Mouse (Mus musculus) hindbrain, embryonic 11.5 days (tissue): ENCODE results near the gene Zfp871. TPM values are rescaled to one million over a fixed set of nuclear protein-coding genes. Genes with fewer than 3 reads are reported as not detected.
A peak's percentile ranks its signal among the peaks of the same experiment; 100 is the strongest.

Source experiments
- ATAC-seq: fragments of 200-750 bp; cut with Nextera tagmentation; 2 replicates; pipeline ENCODE4 v1.8.0; 2017; ENCODE audit warnings: mild to moderate bottlenecking, moderate TSS enrichment, moderate library complexity; ENCODE audit not compliant: low FRiP score
- DNase-seq: peaks from one replicate; pipeline ENCODE4 v3.0.0-alpha.2; 2015; ENCODE audit warnings: low spot score
- H3K27ac ChIP-seq: fragments of 300-500 bp; sonication (generic); 2 replicates; pipeline ENCODE4 v1.5.1; 2014; ENCODE audit warnings: mild to moderate bottlenecking, low read depth, low read length
- H3K27me3 ChIP-seq: fragments of 300-500 bp; sonication (generic); 2 replicates; pipeline ENCODE4 v1.6.1; 2014; ENCODE audit warnings: mild to moderate bottlenecking, low read length, moderate library complexity, mixed read lengths; ENCODE audit not compliant: control insufficient read depth, insufficient read depth
- H3K36me3 ChIP-seq: fragments of 300-500 bp; sonication (generic); 2 replicates; pipeline ENCODE4 v1.6.1; 2014; ENCODE audit warnings: mild to moderate bottlenecking, low read length, moderate library complexity, mixed read lengths; ENCODE audit not compliant: control insufficient read depth, insufficient read depth
- H3K4me1 ChIP-seq: fragments of 300-500 bp; sonication (generic); replicated peaks from 2 replicates; pipeline ENCODE4 v1.6.1; 2014; ENCODE audit warnings: low read length, mixed read lengths; ENCODE audit not compliant: control insufficient read depth, insufficient read depth
- H3K4me2 ChIP-seq: fragments of 300-500 bp; sonication (generic); replicated peaks from 2 replicates; pipeline ENCODE4 v1.6.1; 2014; ENCODE audit warnings: mild to moderate bottlenecking, low read depth, low read length
- H3K4me3 ChIP-seq: fragments of 300-500 bp; sonication (generic); 2 replicates; pipeline ENCODE4 v1.5.1; 2014; ENCODE audit warnings: low read depth, low read length
- H3K9ac ChIP-seq: fragments of 300-500 bp; sonication (generic); 2 replicates; pipeline ENCODE4 v1.6.1; 2014; ENCODE audit warnings: low read depth, low read length
- H3K9me3 ChIP-seq: fragments of 300-500 bp; sonication (generic); 2 replicates; pipeline ENCODE4 v1.6.1; 2016; ENCODE audit warnings: low read length; ENCODE audit not compliant: control insufficient read depth
- WGBS: fragments of 180-500 bp; shearing (Covaris S2); extraction: QIAGEN DNeasy Blood & Tissue Kit; methylation state at CpG from one replicate; pipeline ENCODE4 v1.1.7; 2014; 5-methylcytosine and 5-hydroxymethylcytosine counted together
- polyA plus RNA-seq: library from polyadenylated mRNA; unstranded; fragments of >200 nt; fragmentation: Nextera tagmentation; extraction: Ambion mirVana; gene quantifications from 2 replicates; pipeline ENCODE4 v1.2.1, GENCODE M21; 2014

The Zfp871 gene
- 38.3 and 56.8 TPM in 2 replicates for polyA plus RNA-seq

DNA sequence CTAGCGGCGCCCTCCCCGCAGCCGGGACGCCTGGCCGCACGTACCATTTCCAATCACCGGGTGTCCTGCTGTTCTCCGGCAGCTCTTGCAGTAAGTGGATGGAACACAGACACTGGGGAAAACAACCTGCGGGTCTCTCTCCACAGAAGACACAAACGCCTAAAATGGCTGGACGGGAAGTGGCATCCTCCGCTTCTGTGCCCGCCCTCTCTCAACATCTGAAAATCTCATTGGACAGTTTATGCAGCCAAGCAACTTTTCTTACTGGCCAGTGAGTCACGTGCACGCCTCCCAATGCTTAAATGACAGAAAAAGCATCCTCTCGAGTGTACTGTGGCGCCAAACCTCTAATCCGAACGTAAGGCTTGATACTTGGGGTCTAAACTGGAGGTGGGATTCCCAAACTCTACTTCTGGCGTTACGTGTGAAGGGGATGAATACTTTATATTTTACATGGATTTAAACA is at the start of gene Zfp871:
Gene Zfp871 (minus strand): TSS at position 194 of the 466 bp plus-strand sequence.
- H3K27ac ChIP-seq, result peak within 1 kb of the TSS; percentile 88
- peak within 1 kb of the TSS; percentile 94 for H3K9ac ChIP-seq
- DNase-seq (peak; percentile 86), ATAC-seq (peak; percentile 96)
- peak within 1 kb of the TSS; percentile 87 for H3K4me3 ChIP-seq
- no peaks in the 10 kb centered on the region for H3K9me3 ChIP-seq
- H3K4me1 ChIP-seq, result peaks cover 5% of the 10 kb centered on the region
- peaks cover 3% of the 10 kb centered on the region; the same call in 1 of the 2 replicates for H3K36me3 ChIP-seq
- WGBS, result under 1% methylated on average over 22 of the region's 22 CpGs
- peak within 1 kb of the TSS; percentile 57 for H3K4me2 ChIP-seq
- H3K27me3 ChIP-seq, result no peaks in the 10 kb centered on the region

DNA sequence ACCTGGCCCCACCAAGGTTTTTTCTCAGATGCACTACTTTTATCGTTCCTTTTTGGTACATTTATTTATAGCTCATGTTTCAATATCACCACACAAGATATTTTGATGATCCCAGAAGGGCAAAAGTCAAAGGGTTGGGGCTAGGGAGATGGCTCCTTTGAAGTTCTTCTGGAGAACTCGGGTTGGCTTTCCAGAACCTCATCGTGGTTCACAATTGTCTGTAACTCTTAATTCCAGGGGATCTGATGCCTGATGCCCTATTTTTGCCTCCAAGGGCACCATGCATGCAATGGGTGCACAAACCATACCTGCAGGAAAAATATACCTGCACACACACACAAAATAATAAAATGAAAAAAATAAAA is 42.3 kb upstream of the Zfp871 start:
- Histone ChIP-seq H3K36me3 (no peaks in the 10 kb centered on the region), H3K27ac (no peak overlapping the region), H3K4me3 (peak overlapping the region; percentile 84), H3K4me1 (no peaks in the 10 kb centered on the region; the same call in 1 of the 2 replicates), H3K9me3 (no peaks in the 10 kb centered on the region), H3K27me3 (no peaks in the 10 kb centered on the region), H3K4me2 (peak overlapping the region; percentile 35), H3K9ac (peak overlapping the region; percentile 94; the same call in 1 of the 2 replicates)
- WGBS, result 35% methylated on average over 3 of the region's 3 CpGs
- ATAC-seq (peak; percentile 7; the same call in 1 of the 2 replicates), DNase-seq (no peak)

DNA sequence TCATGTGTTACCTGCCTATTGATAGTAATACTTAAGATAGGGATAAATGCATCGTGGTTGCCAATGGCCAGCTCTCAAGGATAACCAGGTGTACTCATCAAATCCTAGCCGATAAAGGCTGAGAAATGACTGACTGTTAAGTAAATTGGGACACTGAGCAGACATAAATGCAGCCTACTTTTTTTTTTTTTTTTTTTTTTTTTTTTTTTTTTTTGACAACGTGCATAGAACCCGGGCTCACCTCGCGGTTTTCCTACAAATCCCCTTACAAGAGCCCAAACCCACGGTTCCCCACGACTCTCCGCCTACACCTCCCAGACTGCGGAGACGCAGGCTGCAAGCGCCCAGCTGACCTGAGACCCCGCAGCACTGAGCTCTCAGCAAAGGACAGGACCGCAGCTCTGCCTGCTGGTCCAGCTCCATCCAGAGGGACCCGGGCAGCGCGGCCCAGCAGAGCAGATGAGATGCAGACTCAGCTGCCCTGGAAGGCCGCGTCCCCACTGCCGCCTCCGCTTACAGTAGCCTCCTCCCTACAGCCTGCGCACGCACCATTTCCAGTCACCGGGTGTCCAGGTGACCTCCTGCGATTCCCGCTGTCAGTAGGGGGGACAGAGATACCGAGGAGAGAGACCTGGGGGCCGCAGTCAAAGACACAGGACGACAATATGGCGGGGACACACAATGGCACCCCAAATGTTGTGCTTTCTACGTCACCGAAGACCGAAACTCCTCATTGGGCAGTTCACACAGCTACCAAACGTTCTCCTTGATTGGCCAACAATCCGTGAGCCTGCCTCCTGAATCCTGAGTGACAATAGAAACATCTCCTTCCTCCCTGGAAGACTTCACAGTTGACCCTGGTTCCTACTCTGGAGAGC is 41.7 kb upstream of the Zfp871 start, which contains the start of gene Zfp799:
Gene Zfp799 (minus strand): TSS at position 722 of the 878 bp plus-strand sequence.
- ATAC-seq (peak; percentile 98), DNase-seq (peak; percentile 86)
- Histone ChIP-seq H3K4me2 (peak within 1 kb of the TSS; percentile 67), H3K9me3 (no peaks in the 10 kb centered on the region), H3K36me3 (no peaks in the 10 kb centered on the region), H3K4me3 (peak within 1 kb of the TSS; percentile 84), H3K4me1 (no peaks in the 10 kb centered on the region; the same call in 1 of the 2 replicates), H3K9ac (peak within 1 kb of the TSS; percentile 94), H3K27ac (peak within 1 kb of the TSS; percentile 79), H3K27me3 (no peaks in the 10 kb centered on the region)
- 2% methylated on average over 35 of the region's 35 CpGs for WGBS

DNA sequence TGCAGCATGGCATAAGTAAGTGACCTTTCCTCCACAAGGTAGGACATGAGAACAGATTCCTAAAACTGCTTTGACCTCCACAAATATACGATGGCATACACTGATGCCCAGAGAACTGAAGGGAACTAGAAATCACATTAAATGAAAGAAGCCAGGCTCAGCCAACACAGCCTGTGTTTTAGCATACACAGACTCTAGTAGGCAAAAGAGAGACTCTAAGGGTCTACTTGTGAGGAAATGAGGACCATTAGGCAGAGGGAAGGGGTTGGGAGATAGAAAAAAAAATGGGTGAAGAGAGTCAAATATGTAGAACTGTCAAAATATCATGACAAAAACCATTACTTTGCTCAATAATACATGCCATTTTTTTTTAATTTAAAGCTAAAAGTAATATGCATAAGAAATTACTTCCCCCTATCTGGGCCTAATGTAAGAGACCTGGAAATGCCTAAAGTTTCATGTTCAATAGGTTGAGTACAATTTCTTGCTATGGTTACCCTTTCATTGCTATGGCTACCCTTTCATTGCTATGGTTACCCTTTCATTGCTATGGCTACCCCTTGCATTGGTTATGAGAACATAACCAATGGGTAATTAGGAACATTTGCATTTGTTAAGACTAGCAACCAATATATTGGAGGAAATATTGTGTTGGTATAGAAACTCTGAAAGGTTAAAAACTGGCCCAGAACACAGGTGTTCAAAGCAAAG is 28.1 kb upstream of the Zfp871 start:
- peaks cover 9% of the 10 kb centered on the region; the same call in 1 of the 2 replicates for H3K36me3 ChIP-seq

DNA sequence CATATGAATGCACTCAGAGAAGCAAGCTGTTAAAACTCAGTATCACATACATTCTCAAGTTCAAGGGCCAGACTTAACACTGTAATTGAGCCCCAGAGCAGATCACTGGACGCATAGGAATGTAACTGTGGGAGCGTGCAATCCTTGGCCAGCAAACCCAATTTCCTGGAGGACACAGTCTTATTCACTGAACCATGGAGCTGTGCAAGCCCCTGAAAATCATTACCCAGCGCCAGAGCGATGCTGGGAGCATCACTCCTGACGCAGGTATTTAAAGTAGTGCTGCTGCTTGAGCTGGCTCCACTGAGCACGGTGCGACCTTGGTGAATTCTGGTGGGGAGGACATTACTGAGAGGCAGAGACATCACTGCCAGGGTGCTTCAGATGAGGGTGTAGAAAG is 26.0 kb upstream of the Zfp871 start:
- H3K36me3 ChIP-seq, result no peaks in the 10 kb centered on the region
- no peak overlapping the region for H3K27ac ChIP-seq
- no peaks in the 10 kb centered on the region for H3K27me3 ChIP-seq
- no peak overlapping the region for H3K4me3 ChIP-seq
- H3K4me1 ChIP-seq, result no peaks in the 10 kb centered on the region
- no peak for ATAC-seq
- H3K9ac ChIP-seq, result no peak overlapping the region
- DNase-seq, result no peak
- WGBS, result 85% methylated on average over 7 of the region's 7 CpGs
- no peak overlapping the region for H3K4me2 ChIP-seq
- H3K9me3 ChIP-seq, result no peaks in the 10 kb centered on the region

More for the DNA sequence above, 28.1 kb upstream of the Zfp871 start:
- no peak overlapping the region for H3K9ac ChIP-seq
- no peaks in the 10 kb centered on the region for H3K4me1 ChIP-seq
- peak; percentile 74 for DNase-seq
- H3K27me3 ChIP-seq, result no peaks in the 10 kb centered on the region
- H3K4me2 ChIP-seq, result no peak overlapping the region
- no peak overlapping the region for H3K4me3 ChIP-seq
- 0 out of 2 replicates have a peak, but pooled peaks have one; percentile 65 for ATAC-seq
- H3K27ac ChIP-seq, result no peak overlapping the region
- H3K9me3 ChIP-seq, result no peaks in the 10 kb centered on the region
- 85% methylated on average over 1 of the region's 1 CpGs for WGBS

DNA sequence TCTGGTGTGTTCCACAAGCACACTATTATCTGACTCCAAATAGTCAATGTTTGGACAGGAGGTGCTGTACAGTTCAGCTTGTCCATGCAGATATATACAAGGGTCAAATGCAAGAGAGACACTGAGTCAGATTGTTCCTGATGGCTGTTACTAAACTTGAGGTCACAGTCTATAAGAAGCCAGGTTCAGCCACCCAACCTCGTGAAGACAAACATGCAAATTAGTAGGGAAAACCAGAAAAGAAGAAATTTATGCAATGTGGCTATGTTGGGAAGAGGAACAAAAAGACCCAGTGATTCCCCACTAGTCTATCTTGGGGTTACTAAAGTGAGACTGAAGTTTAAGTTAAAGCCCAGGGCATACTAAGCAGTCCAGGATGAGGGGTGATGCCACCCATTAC is 22.6 kb upstream of the Zfp871 start:
- Histone ChIP-seq H3K27me3 (no peaks in the 10 kb centered on the region), H3K4me3 (no peak overlapping the region), H3K9ac (no peak overlapping the region), H3K36me3 (no peaks in the 10 kb centered on the region), H3K4me2 (no peak overlapping the region), H3K4me1 (peaks cover 5% of the 10 kb centered on the region), H3K9me3 (no peaks in the 10 kb centered on the region), H3K27ac (peak overlapping the region; percentile 90)
- WGBS, result 18% methylated on average over 1 of the region's 1 CpGs
- no peak for DNase-seq
- ATAC-seq, result no peak

DNA sequence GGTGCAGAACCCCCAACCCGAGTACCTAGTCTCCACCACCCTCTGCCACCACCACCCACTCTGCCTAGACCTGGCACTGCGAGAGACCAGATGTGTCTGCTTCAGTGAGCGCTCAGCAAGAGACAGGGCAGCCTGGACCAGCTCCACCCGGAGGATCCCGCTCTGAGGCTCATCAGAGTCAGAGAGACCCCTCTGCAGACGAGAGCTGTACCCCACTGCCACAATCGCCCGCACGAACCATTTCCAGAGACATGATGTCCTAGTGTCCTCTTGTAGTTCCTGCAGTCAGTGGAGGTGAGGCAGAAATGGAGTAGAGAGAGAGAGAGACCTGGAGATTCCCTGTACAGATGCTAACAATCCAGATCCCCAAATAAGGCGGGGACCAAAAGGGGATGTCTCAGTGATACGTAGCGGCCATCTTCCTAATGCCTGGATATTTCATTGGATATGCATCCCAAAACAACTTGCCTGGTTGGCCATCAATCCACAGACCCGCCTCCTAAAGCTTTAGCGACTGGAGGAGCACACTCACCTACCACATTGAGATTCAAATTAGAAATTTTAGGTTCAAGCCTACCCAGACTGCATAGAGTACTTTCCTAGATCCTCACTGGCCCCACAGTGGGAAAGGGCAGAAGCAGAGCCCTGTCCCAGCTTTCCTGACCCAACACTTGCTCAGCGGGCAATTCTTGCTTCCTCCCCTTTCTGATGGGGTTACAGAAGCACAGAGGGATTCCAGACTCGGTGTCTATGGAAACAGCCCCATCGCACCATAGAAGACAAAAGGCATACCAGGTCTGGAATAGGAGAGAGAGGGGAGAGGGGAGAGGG is 21.7 kb upstream of the Zfp871 start, which contains the start of gene Zfp811:
Gene Zfp811 (minus strand): TSS at position 388 of the 831 bp plus-strand sequence.
- ATAC-seq, result peak; percentile 90
- WGBS, result under 1% methylated on average over 17 of the region's 17 CpGs
- H3K27me3 ChIP-seq, result no peaks in the 10 kb centered on the region

DNA sequence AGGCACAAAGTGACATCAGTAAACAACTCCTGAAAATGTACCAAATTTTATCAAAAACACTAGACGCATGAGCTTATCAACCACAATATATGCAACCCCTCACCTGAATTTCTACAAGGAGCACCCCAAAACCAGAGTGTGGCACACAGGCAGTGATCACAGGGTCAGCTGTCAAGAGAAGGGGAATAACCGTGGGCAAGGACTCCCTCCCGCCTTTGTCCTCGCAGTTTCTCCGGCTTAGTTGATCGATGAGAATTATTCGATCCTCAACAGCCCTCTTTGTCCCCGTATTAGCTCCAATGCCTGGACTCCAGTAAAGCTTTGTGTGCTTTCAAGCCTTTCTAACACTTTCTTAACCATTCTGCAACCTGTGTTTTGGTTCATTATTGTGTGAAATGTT is 20.8 kb upstream of the Zfp871 start:
- 5% methylated on average over 8 of the region's 8 CpGs for WGBS

More for the DNA sequence above, 21.7 kb upstream of the Zfp871 start, which contains the start of gene Zfp811:
- peak within 1 kb of the TSS; percentile 54 for H3K4me2 ChIP-seq
- peak within 1 kb of the TSS; percentile 78 for H3K9ac ChIP-seq
- H3K4me1 ChIP-seq, result peaks cover 5% of the 10 kb centered on the region
- peak within 1 kb of the TSS; percentile 59 for H3K4me3 ChIP-seq
- H3K36me3 ChIP-seq, result no peaks in the 10 kb centered on the region
- no peaks in the 10 kb centered on the region for H3K9me3 ChIP-seq
- DNase-seq, result peak; percentile 79
- H3K27ac ChIP-seq, result peak within 1 kb of the TSS; percentile 90

More for the DNA sequence above, 20.8 kb upstream of the Zfp871 start:
- ATAC-seq (no peak), DNase-seq (peak; percentile 57)
- no peaks in the 10 kb centered on the region for H3K9me3 ChIP-seq
- H3K36me3 ChIP-seq, result no peaks in the 10 kb centered on the region
- peak overlapping the region; percentile 54 for H3K4me2 ChIP-seq
- H3K4me1 ChIP-seq, result peaks cover 5% of the 10 kb centered on the region
- no peaks in the 10 kb centered on the region for H3K27me3 ChIP-seq
- H3K4me3 ChIP-seq, result peak overlapping the region; percentile 59
- peak overlapping the region; percentile 78 for H3K9ac ChIP-seq
- peak overlapping the region; percentile 90 for H3K27ac ChIP-seq
